Mouse (Mus musculus): ENCODE data around the gene Fyn.

Gene Fyn

GRCm38 (mm10) chr10:39529179-39529578 is 160.5 kb downstream of the Fyn start:
- TF ChIP-seq GATA4 (IDR thresholded peaks at IDR 0.05; ENCODE audit: insufficient replicate concordance, low read length), result no peak

DNA sequence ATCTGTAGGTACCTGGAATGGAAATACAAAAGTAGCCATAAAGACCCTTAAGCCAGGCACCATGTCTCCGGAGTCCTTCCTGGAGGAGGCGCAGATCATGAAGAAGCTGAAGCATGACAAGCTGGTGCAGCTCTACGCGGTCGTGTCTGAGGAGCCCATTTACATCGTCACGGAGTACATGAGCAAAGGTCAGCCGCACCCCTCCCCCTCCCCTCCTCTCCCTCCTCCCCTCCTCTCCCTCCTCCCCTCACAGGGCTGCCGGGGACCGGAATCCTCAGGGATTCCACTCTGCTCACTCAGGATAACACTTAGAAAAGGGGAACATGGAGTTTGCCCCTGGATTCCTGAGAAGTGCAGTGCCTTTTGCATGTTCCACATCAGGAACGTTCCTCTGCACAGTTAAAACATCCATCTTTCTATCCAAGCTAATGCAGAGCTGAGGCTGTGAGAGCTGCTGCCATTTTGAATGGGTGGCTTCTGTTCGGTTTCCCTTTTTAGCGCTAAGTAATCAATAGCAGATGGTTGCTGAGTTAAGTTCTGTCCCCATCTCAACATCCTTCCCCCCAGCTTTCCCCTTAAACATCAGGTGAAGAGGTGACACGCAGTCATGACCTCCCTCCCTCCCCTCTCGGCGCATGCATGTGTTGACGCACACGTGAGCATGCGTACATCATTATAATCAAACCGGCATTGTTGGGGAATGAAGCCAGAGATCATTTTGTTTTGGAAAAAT is 163.5 kb downstream of the Fyn start:
- TF ChIP-seq GATA4 (IDR thresholded peaks at IDR 0.05; ENCODE audit: insufficient replicate concordance, low read length), result no peak

DNA sequence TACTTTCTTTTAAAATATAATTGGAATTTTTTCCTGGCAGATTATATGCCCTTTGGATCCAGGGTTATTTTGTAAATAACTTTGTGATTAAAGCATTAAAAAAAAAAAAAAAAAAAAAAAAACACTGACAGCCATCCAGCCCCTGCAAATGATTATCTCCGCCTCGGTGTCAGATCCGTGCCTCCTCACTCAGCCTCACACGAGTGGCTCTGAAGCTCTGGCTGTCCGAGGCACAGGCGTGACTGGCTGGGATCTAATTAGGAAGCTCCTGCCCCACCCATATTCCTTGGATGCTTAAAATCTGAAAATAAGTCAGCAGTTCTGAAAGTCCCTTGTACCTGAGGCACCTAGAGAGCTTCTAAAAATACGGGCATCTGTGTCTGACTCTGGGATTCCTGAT is 164.2 kb downstream of the Fyn start:
- TF ChIP-seq GATA4 (IDR thresholded peaks at IDR 0.05; ENCODE audit: insufficient replicate concordance, low read length), result no peak

DNA sequence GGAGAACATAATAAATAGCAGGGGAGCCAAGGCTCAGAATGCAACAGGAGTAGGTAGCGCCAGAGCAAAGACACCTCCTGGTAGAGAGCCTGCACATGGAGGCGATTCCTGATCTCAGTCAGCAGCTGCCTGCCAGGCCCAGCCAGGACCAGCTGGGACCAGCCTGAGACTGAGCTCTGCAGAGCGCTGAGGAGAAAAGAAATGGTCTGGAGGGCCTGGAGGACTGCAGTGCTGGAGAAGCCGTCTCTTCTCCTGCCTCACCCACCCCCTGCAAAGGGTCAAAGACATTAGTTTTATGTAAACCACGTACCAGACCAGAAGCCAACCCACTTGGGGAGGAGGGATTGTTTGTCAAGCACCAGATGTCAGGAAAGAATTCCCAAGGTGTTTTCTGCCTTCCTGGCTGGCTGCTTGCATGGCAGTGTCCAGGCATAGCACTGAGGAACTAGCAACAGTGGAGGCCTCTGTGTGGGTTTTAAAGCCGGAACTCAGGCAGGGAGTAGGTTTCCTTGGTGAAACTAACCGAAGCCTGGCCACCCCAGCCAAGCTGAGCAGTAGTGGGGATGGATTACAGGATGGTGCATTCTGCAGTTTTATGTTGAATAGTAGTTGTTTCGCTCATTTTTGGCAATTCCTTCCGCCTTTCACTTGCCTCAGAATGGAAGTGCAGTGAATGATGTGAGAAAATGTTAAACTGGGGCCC is 165.8 kb downstream of the Fyn start:
- TF ChIP-seq GATA4 (IDR thresholded peaks at IDR 0.05; ENCODE audit: insufficient replicate concordance, low read length), result no peak

DNA sequence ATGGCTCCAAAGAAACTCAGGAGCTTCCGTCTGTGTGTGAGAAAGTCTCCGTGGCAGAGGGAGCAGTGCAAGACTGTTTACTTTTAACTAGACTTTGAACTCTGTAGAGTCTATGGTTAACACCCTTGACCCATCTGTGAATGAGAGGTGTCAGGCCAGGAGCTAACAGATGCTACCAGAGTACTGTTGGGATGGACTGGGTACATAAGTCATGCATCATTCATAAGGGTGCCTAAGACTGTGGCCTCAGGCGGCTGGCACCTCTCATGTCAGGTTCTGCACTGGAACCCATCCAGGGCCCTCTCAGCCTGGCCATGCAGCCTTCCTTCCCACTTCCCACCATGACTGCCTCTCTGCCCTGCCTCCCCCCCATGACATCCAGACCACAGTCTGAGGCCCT is 166.7 kb downstream of the Fyn start:
- no peak for TF ChIP-seq GATA4 (IDR thresholded peaks at IDR 0.05; ENCODE audit: insufficient replicate concordance, low read length)

DNA sequence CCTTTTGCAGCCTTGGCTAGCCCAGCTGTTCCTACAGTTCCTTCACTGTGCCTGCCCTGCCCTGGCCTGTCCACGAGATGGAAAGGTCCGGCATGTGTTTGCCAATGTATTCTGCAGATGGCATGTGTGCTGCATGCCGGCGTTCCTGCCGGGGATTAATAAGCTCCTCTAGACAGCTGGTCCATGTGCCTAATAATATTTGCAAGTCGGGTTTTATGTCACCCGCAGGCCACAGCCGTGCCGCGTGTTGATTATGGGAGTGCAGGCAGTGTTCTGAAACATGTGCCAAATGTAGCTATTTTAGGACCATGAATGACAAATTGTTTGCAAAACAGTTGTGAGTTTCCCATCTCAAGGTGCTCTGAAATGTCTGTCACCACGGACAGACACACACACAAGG is 167.6 kb downstream of the Fyn start:
- TF ChIP-seq GATA4 (IDR thresholded peaks at IDR 0.05; ENCODE audit: insufficient replicate concordance, low read length), result no peak

DNA sequence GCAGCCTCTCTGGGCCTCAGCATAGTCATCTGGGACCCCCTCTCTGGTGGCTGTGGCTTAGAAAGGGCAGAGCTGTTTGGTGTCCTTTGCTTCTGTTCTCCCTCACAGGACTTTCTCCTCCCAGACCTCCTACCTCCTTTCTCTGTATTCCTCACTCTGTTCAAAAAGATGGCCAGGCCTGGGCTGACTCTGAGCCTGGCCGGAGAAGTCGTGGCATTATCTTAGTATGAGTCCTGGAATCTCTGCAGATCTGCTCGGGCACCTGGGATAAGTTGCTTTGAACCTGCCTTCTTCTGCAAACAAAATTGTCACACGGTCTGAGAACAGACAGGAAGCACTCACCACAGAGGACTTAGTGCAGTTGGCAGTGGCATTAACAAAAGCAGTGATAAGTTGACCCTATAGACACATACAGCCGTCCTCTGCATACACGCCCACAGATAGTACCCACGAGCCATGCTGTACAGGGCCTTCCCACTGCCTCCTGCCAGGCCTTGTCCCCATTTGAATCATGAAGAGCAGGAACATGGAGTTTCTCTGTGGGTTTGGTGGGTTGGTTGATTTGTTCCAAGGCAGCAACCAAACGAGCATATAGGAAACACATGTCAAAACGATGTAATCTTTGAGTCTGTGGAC is 171.5 kb downstream of the Fyn start:
- TF ChIP-seq GATA4 (IDR thresholded peaks at IDR 0.05; ENCODE audit: insufficient replicate concordance, low read length), result no peak

- no peak for TF ChIP-seq GATA4 (IDR thresholded peaks at IDR 0.05; ENCODE audit: insufficient replicate concordance, low read length)
These were observed 172.3 kb downstream of the Fyn start for GRCm38 (mm10) chr10:39540995-39541394.

DNA sequence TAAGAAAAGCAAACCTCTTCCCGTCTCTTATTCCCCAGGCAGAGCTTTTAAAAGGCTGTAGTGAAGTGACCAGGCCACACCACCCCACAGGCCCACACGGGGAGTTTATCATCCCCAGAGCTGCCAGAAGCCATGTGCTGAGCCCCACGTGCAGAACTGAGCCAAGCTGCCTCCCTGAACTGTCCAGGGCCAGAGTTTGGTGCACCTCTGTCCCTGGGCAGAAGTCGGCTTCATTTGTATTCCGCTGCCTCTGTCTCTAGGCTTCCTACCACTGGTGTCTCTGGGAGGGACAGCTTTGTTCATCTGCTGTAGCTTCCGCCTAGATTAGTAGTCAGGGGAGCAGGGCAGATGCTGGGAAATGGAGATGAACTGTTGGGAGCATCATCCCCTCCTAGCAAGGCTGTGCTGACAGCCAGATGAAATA is 172.8 kb downstream of the Fyn start:
- TF ChIP-seq GATA4 (IDR thresholded peaks at IDR 0.05; ENCODE audit: insufficient replicate concordance, low read length), result no peak

- no peak for TF ChIP-seq GATA4 (IDR thresholded peaks at IDR 0.05; ENCODE audit: insufficient replicate concordance, low read length)
These were observed 173.4 kb downstream of the Fyn start for GRCm38 (mm10) chr10:39541951-39542521.

GRCm38 (mm10) chr10:39542535-39543257 is 174.0 kb downstream of the Fyn start:
- TF ChIP-seq GATA4 (IDR thresholded peaks at IDR 0.05; ENCODE audit: insufficient replicate concordance, low read length), result no peak

GRCm38 (mm10) chr10:39543258-39543770 is 174.7 kb downstream of the Fyn start:
- no peak for TF ChIP-seq GATA4 (IDR thresholded peaks at IDR 0.05; ENCODE audit: insufficient replicate concordance, low read length)

GRCm38 (mm10) chr10:39547369-39548074 is 178.9 kb downstream of the Fyn start:
- TF ChIP-seq GATA4 (IDR thresholded peaks at IDR 0.05; ENCODE audit: insufficient replicate concordance, low read length), result no peak

DNA sequence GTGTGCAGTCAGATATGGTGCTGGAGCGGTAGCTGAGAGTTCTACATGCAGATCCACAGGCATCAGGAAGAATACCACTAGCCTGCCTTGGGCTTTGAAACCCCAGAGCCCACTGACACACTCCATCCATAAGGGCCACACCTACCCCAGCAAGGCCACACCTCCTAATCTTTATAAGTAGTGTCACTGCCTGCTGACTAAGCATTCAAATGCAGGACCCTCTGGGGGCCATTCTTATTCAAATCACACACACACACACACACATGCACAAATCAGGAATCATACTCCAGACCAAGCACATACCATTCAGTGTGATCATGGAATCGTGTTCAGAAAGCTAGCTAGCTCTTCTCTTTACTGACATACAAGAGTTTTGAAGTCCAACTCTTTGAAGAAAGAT is 182.1 kb downstream of the Fyn start:
- TF ChIP-seq GATA4 (IDR thresholded peaks at IDR 0.05; ENCODE audit: insufficient replicate concordance, low read length), result no peak
